Mouse (Mus musculus): ENCODE results near the gene Fam173b. TPM values are rescaled to one million over a fixed set of nuclear protein-coding genes. Genes with fewer than 3 reads are reported as not detected.

Gene Fam173b
- polyA plus RNA-seq, 2 experiments, result 12.8 to 13.5 TPM

GRCm38 (mm10) chr15:31661802-31662201, 60.1 kb downstream of the Fam173b start:
- no peak overlapping the region for H3K9ac ChIP-seq (ENCODE audit: low read depth, low read length, severe bottlenecking)
- ATAC-seq (ENCODE audit: low FRiP score, low read depth) (no peak), DNase-seq (ENCODE audit: low spot score) (no peak)
- no peaks in the 10 kb centered on the region for H3K4me1 ChIP-seq (ENCODE audit: control insufficient read depth, insufficient read depth, low read length)
- 43% methylated on average over 4 of the region's 4 CpGs for WGBS
- no peaks in the 10 kb centered on the region for H3K9me3 ChIP-seq (ENCODE audit: control insufficient read depth, low read length)
- no peak overlapping the region for H3K4me2 ChIP-seq (replicated peaks; ENCODE audit: low read depth, low read length, severe bottlenecking)
- no peak for TF ChIP-seq POLR2A (IDR thresholded peaks at IDR 0.05; ENCODE audit: borderline replicate concordance, extremely low read depth, insufficient read depth, insufficient read length)
- H3K36me3 ChIP-seq (ENCODE audit: control insufficient read depth, insufficient read depth, low read length), result no peaks in the 10 kb centered on the region
- H3K4me3 ChIP-seq (replicated peaks; ENCODE audit: low read length), result no peak overlapping the region
- H3K27me3 ChIP-seq (ENCODE audit: control insufficient read depth, insufficient read depth, low read length), result no peaks in the 10 kb centered on the region
- no peak overlapping the region for H3K27ac ChIP-seq (replicated peaks; ENCODE audit: low read depth, low read length)

DNA sequence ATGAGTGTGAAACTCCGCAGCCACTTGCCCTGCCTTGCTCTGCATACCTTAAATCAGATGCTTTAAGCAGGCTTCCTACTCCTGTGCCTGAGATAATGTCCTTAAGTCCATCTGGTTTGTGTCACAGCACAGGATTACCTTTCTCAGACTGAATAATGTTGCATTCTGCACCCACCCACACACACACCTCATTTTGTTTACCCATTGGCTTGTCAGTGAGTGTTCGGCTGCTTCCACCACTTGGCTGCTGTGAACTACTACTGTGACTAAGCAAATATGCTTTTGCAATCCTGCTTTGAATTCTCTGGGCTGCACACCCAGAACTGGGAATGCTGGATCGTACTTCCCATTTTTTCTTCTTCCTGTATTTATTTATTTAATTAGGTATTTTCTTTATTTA, 61.4 kb downstream of the Fam173b start:
- DNase-seq (ENCODE audit: low spot score), result no peak

More for the DNA sequence above, 61.4 kb downstream of the Fam173b start:
- Histone ChIP-seq H3K9me3 (ENCODE audit: control insufficient read depth, low read length) (no peaks in the 10 kb centered on the region), H3K4me1 (ENCODE audit: control insufficient read depth, insufficient read depth, low read length) (no peaks in the 10 kb centered on the region), H3K27me3 (ENCODE audit: control insufficient read depth, insufficient read depth, low read length) (no peaks in the 10 kb centered on the region), H3K27ac (replicated peaks; ENCODE audit: low read depth, low read length) (no peak overlapping the region), H3K9ac (ENCODE audit: low read depth, low read length, severe bottlenecking) (no peak overlapping the region), H3K36me3 (ENCODE audit: control insufficient read depth, insufficient read depth, low read length) (no peaks in the 10 kb centered on the region), H3K4me3 (replicated peaks; ENCODE audit: low read length) (no peak overlapping the region), H3K4me2 (replicated peaks; ENCODE audit: low read depth, low read length, severe bottlenecking) (no peak overlapping the region)
- no peak for TF ChIP-seq POLR2A (IDR thresholded peaks at IDR 0.05; ENCODE audit: borderline replicate concordance, extremely low read depth, insufficient read depth, insufficient read length)
- ATAC-seq (ENCODE audit: low FRiP score, low read depth), result no peak
- WGBS, result 87% methylated on average over 3 of the region's 3 CpGs

Other genes starting within 250 kb of the Fam173b start
- gene Ankrd33b, start 234.1 kb upstream of the Fam173b start, polyA plus RNA-seq (2012; rRNA removed), result 0.38 and 0.59 TPM in 2 replicates
- gene Ankrd33b, start 234.1 kb upstream of the Fam173b start, polyA plus RNA-seq (2014; fragmentation: Nextera tagmentation; extraction: Ambion mirVana), result 0.52 and 0.53 TPM in 2 replicates
- 1.2 and 1.3 TPM in 2 replicates for gene Ropn1l, start 148.1 kb upstream of the Fam173b start, polyA plus RNA-seq (2012; rRNA removed)
- 1.7 and 1.9 TPM in 2 replicates for gene Ropn1l, start 148.1 kb upstream of the Fam173b start, polyA plus RNA-seq (2014; fragmentation: Nextera tagmentation; extraction: Ambion mirVana)
- 27.4 and 30.9 TPM in 2 replicates for gene March6, start 70.8 kb upstream of the Fam173b start, polyA plus RNA-seq (2012; rRNA removed)
- gene March6, start 70.8 kb upstream of the Fam173b start, polyA plus RNA-seq (2014; fragmentation: Nextera tagmentation; extraction: Ambion mirVana), result 30.6 and 35.7 TPM in 2 replicates
- gene Cmbl, start 36.5 kb upstream of the Fam173b start, polyA plus RNA-seq (2012; rRNA removed), result 2.3 and 3.0 TPM in 2 replicates
- 2.2 and 4.0 TPM in 2 replicates for gene Cmbl, start 36.5 kb upstream of the Fam173b start, polyA plus RNA-seq (2014; fragmentation: Nextera tagmentation; extraction: Ambion mirVana)
- gene Cct5, start within 50 bp of the Fam173b start, polyA plus RNA-seq (2012; rRNA removed), result 254 and 328 TPM in 2 replicates
- gene Cct5, start within 50 bp of the Fam173b start, polyA plus RNA-seq (2014; fragmentation: Nextera tagmentation; extraction: Ambion mirVana), result 505 and 509 TPM in 2 replicates